Mouse (Mus musculus) liver, adult 2 months (tissue): ENCODE measurements around the gene Ncoa7.

Experiments
- CTCF ChIP-seq: fragments of 200-500 bp; IDR thresholded peaks from 2 replicates; pipeline ENCODE4 v1.5.1; 2011; ENCODE audit warnings: low read depth, low read length, control low read depth
- POLR2A ChIP-seq: fragments of 200-500 bp; IDR thresholded peaks from 2 replicates; pipeline ENCODE4 v1.6.1; 2011; ENCODE audit warnings: low read length, control low read depth; ENCODE audit not compliant: insufficient read depth; ENCODE audit errors: extremely low read depth

DNA sequence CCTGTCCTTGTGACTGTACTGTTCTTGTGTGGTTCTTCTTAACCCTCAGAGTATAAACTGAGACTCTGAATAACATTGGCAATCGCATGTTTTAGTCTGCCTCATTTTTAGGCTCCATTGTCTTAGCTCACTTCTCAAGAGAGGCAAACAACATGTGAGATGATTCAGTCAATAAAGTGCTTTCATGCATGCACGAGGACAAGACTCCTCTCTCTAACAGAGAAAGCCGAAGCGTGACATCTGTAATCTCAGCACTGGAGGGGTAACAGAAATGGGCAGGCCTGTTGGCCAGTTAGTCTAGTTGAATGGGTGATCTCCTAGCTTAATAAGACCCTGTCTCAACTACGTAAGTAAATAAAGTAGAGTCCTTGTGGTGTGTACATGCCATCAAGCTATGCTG is 95.1 kb downstream of the Ncoa7 start:
- TF ChIP-seq POLR2A (no peak), CTCF (no peak)
